9 mouse cellular contexts compared by ENCODE assay signal in genomic region chr2:26488535-26489135, GRCm38 (mm10). TPM values are rescaled to one million over a fixed set of nuclear protein-coding genes. Genes with fewer than 3 reads are reported as not detected.
DNase-seq lines count a peak whose midpoint lies in the region; ATAC-seq and TF ChIP-seq lines count a peak whose summit lies in the region.
"Had no signal": no experiment of that assay in that cellular context is flagged by ENCODE, and none has a peak within 500 bp of the region (broad histone marks: within the 10 kb centered on the region; RNA-seq: fewer than 3 reads in every experiment).

No protein-coding gene starts in this region.

- no peak for DNase-seq in heart, embryonic 10.5 days (ENCODE audit: low spot score)
- DNase-seq in heart, postnatal 25 days (ENCODE audit: low spot score), result no peak
- DNase-seq in heart, postnatal 0 days (ENCODE audit: low spot score), result no peak
- DNase-seq in liver, embryonic 11.5 days (ENCODE audit: low spot score), result no peak
- DNase-seq in urinary bladder, postnatal 4 days (ENCODE audit: low spot score in 2 of 2), result no peak
- DNase-seq: lung, postnatal 14 days had no signal

- 51% methylated on average over 9 of the region's 9 CpGs for WGBS in heart, embryonic 10.5 days
- WGBS in heart, postnatal 0 days, result 57% methylated on average over 9 of the region's 9 CpGs
- 54% methylated on average over 9 of the region's 9 CpGs for WGBS in midbrain, embryonic 13.5 days
- WGBS in liver, embryonic 11.5 days, result 64% methylated on average over 9 of the region's 9 CpGs

- H3K4me2 ChIP-seq in heart, postnatal 0 days (ENCODE audit: low read depth, low read length), result no peak overlapping the region
- H3K4me2 ChIP-seq in midbrain, embryonic 13.5 days (replicated peaks), result peak overlapping the region; percentile 47
- no peak overlapping the region for H3K4me2 ChIP-seq in liver, embryonic 11.5 days

- H3K27me3 ChIP-seq in heart, embryonic 10.5 days (ENCODE audit: insufficient read depth, poor library complexity, severe bottlenecking), result peaks cover 8% of the 10 kb centered on the region
- no peaks in the 10 kb centered on the region for H3K27me3 ChIP-seq in heart, postnatal 0 days (ENCODE audit: control insufficient read depth, insufficient read depth, low read length)
- no peaks in the 10 kb centered on the region for H3K27me3 ChIP-seq in midbrain, embryonic 13.5 days
- no peaks in the 10 kb centered on the region for H3K27me3 ChIP-seq in liver, embryonic 11.5 days (replicated peaks; ENCODE audit: control insufficient read depth, insufficient read depth, low read length)

- ATAC-seq in heart, postnatal 0 days (ENCODE audit: insufficient read depth, low read depth), result no peak
- ATAC-seq in midbrain, embryonic 13.5 days, result no peak
- ATAC-seq in liver, embryonic 11.5 days (replicated peaks; ENCODE audit: low FRiP score), result no peak
- ATAC-seq in megakaryocyte, adult 5-6 weeks (ENCODE audit: poor library complexity, severe bottlenecking), result no peak

- no peak for TF ChIP-seq POLR2A in cortical plate, adult 2 months (IDR thresholded peaks at IDR 0.05; ENCODE audit: extremely low read depth, insufficient read depth, low read length)

- no peak overlapping the region for H3K4me3 ChIP-seq in heart, embryonic 10.5 days
- no peak overlapping the region for H3K4me3 ChIP-seq in cortical plate, adult 2 months (ENCODE audit: insufficient read depth, low read length)
- no peak overlapping the region for H3K4me3 ChIP-seq in heart, postnatal 0 days (ENCODE audit: low read depth, low read length)
- H3K4me3 ChIP-seq in midbrain, embryonic 13.5 days (replicated peaks), result 0 out of 2 replicates have a peak overlapping the region, but pooled peaks have one; percentile 5
- no peak overlapping the region for H3K4me3 ChIP-seq in liver, embryonic 11.5 days (ENCODE audit: low read depth, low read length)

- no peak for TF ChIP-seq EP300 in heart, postnatal 0 days (IDR thresholded peaks at IDR 0.05; ENCODE audit: low read depth)

- H3K36me3 ChIP-seq in heart, embryonic 10.5 days, result peaks cover 13% of the 10 kb centered on the region; the same call in 1 of the 2 replicates
- H3K36me3 ChIP-seq in heart, postnatal 0 days (replicated peaks; ENCODE audit: control insufficient read depth, insufficient read depth, low read length), result peaks cover 17% of the 10 kb centered on the region
- H3K36me3 ChIP-seq in midbrain, embryonic 13.5 days, result 0 out of 2 replicates have a peak, but pooled peaks cover 5% of the 10 kb centered on the region
- peaks cover 3% of the 10 kb centered on the region; the same call in 1 of the 2 replicates for H3K36me3 ChIP-seq in liver, embryonic 11.5 days (ENCODE audit: control insufficient read depth, insufficient read depth, low read length)

- no peaks in the 10 kb centered on the region for H3K9me3 ChIP-seq in heart, embryonic 10.5 days
- no peaks in the 10 kb centered on the region for H3K9me3 ChIP-seq in heart, postnatal 0 days (replicated peaks; ENCODE audit: control insufficient read depth, low read length)
- H3K9me3 ChIP-seq in midbrain, embryonic 13.5 days, result no peaks in the 10 kb centered on the region
- H3K9me3 ChIP-seq in liver, embryonic 11.5 days (ENCODE audit: control insufficient read depth, low read length), result no peaks in the 10 kb centered on the region

- peak overlapping the region; percentile 59; the same call in 1 of the 2 replicates for H3K27ac ChIP-seq in heart, embryonic 10.5 days
- H3K27ac ChIP-seq in cortical plate, adult 2 months (ENCODE audit: insufficient read depth, low read length), result peak overlapping the region; percentile 69
- peak overlapping the region; percentile 86 for H3K27ac ChIP-seq in heart, postnatal 0 days (ENCODE audit: low read depth)
- peak overlapping the region; percentile 95 for H3K27ac ChIP-seq in midbrain, embryonic 13.5 days
- H3K27ac ChIP-seq in liver, embryonic 11.5 days (ENCODE audit: low read depth, low read length), result no peak overlapping the region

- TF ChIP-seq CTCF in cortical plate, adult 2 months (IDR thresholded peaks at IDR 0.05; ENCODE audit: extremely low read depth, insufficient read depth, low read length), result no peak
- TF ChIP-seq CTCF in heart, postnatal 0 days (IDR thresholded peaks at IDR 0.05; ENCODE audit: low read depth), result no peak

- H3K4me1 ChIP-seq in heart, embryonic 10.5 days, result peaks cover 91% of the 10 kb centered on the region
- H3K4me1 ChIP-seq in cortical plate, adult 2 months (ENCODE audit: control insufficient read depth, insufficient read depth, low read length), result peaks cover 4% of the 10 kb centered on the region
- peaks cover 63% of the 10 kb centered on the region for H3K4me1 ChIP-seq in heart, postnatal 0 days (ENCODE audit: control insufficient read depth, insufficient read depth)
- H3K4me1 ChIP-seq in midbrain, embryonic 13.5 days (replicated peaks), result peaks cover 100% of the 10 kb centered on the region
- peaks cover 57% of the 10 kb centered on the region for H3K4me1 ChIP-seq in liver, embryonic 11.5 days (replicated peaks; ENCODE audit: control insufficient read depth, insufficient read depth, low read length)

- H3K9ac ChIP-seq in heart, postnatal 0 days (replicated peaks; ENCODE audit: low read depth, low read length), result no peak overlapping the region; the same call in 1 of the 2 replicates
- 0 out of 2 replicates have a peak overlapping the region, but pooled peaks have one; percentile 45 for H3K9ac ChIP-seq in midbrain, embryonic 13.5 days (replicated peaks)
- no peak overlapping the region for H3K9ac ChIP-seq in liver, embryonic 11.5 days (ENCODE audit: low read depth, low read length)

- intact Hi-C loops in heart, postnatal 25 days (cut with DNase I), result no loop called here

RNA-seq across cellular contexts. Expression of gene Notch1, which starts 27.8 kb away (rescaled TPM):
- 13.2 and 16.6 TPM in 2 replicates for polyA plus RNA-seq in heart, embryonic 10.5 days (2016; fragmentation: Nextera tagmentation; extraction: Ambion mirVana)
- 10 to 100 TPM; 27.5 to 32.3 TPM for total RNA-seq in heart, postnatal 25 days (2021)
- polyA plus RNA-seq in cortical plate, adult 2 months (2012; rRNA removed), result 10.9 and 11.1 TPM in 2 replicates
- 54.0 and 63.3 TPM in 2 replicates for total RNA-seq in heart, postnatal 0 days (2014; rRNA removed; ENCODE audit: low replicate concordance)
- polyA plus RNA-seq in heart, postnatal 0 days (2015; fragmentation: Nextera tagmentation; extraction: Ambion mirVana), result 4.9 and 5.7 TPM in 2 replicates
- polyA plus RNA-seq in midbrain, embryonic 13.5 days (2015; fragmentation: Nextera tagmentation; extraction: Ambion mirVana), result 21.4 and 27.9 TPM in 2 replicates
- 7.1 and 10.5 TPM in 2 replicates for polyA plus RNA-seq in liver, embryonic 11.5 days (2014; fragmentation: Nextera tagmentation; extraction: Ambion mirVana)
- total RNA-seq in megakaryocyte, adult 5-6 weeks (2015), result 37.6 and 43.0 TPM in 2 replicates
- total RNA-seq in megakaryocyte, adult 5-6 weeks (2017), result 22.3 and 48.3 TPM in 2 replicates

RNA-seq across cellular contexts. Expression of gene Sec16a, which starts 43.6 kb away (rescaled TPM):
- 24.7 and 26.4 TPM in 2 replicates for polyA plus RNA-seq in heart, embryonic 10.5 days (2016; fragmentation: Nextera tagmentation; extraction: Ambion mirVana)
- total RNA-seq in heart, postnatal 25 days (2021), result 10 to 100 TPM; 34.9 to 38.8 TPM
- polyA plus RNA-seq in cortical plate, adult 2 months (2012; rRNA removed), result 30.6 and 32.2 TPM in 2 replicates
- total RNA-seq in heart, postnatal 0 days (2014; rRNA removed; ENCODE audit: low replicate concordance), result 48.3 and 49.0 TPM in 2 replicates
- 7.1 and 7.5 TPM in 2 replicates for polyA plus RNA-seq in heart, postnatal 0 days (2015; fragmentation: Nextera tagmentation; extraction: Ambion mirVana)
- 21.3 and 22.8 TPM in 2 replicates for polyA plus RNA-seq in midbrain, embryonic 13.5 days (2015; fragmentation: Nextera tagmentation; extraction: Ambion mirVana)
- polyA plus RNA-seq in liver, embryonic 11.5 days (2014; fragmentation: Nextera tagmentation; extraction: Ambion mirVana), result 33.7 TPM in 2 replicates
- total RNA-seq in megakaryocyte, adult 5-6 weeks (2015), result 41.6 and 43.9 TPM in 2 replicates
- total RNA-seq in megakaryocyte, adult 5-6 weeks (2017), result 31.1 and 34.6 TPM in 2 replicates
